23 mouse cellular contexts compared by ENCODE assay signal in genomic region chr2:173535886-173536285, GRCm38 (mm10). TPM values are rescaled to one million over a fixed set of nuclear protein-coding genes. Genes with fewer than 3 reads are reported as not detected.
DNase-seq lines count a peak whose midpoint lies in the region; ATAC-seq and TF ChIP-seq lines count a peak whose summit lies in the region.
"Had no signal": no experiment of that assay in that cellular context is flagged by ENCODE, and none has a peak within 500 bp of the region (broad histone marks: within the 10 kb centered on the region; RNA-seq: fewer than 3 reads in every experiment).

No protein-coding gene starts in this region.

- WGBS in intestine, embryonic 15.5 days: 76% methylated on average over 9 of the region's 9 CpGs
- WGBS in kidney, postnatal 0 days: 54% methylated on average over 9 of the region's 9 CpGs
- 57% methylated on average over 9 of the region's 9 CpGs for WGBS in small intestine, adult 2 months

- H3K4me2 ChIP-seq in intestine, embryonic 15.5 days (replicated peaks): peak overlapping the region; percentile 14; the same call in 1 of the 2 replicates
- peak overlapping the region; percentile 28; the same call in 1 of the 2 replicates for H3K4me2 ChIP-seq in kidney, postnatal 0 days (ENCODE audit: low read length)
- H3K4me2 ChIP-seq: embryonic facial prominence, embryonic 12.5 days; forebrain, embryonic 13.5 days; hindbrain, embryonic 15.5 days had no signal

- no peak overlapping the region for H3K27ac ChIP-seq in intestine, embryonic 15.5 days
- no peak overlapping the region for H3K27ac ChIP-seq in kidney, postnatal 0 days
- H3K27ac ChIP-seq in small intestine, adult 2 months (ENCODE audit: insufficient read depth, low read depth, low read length): peak overlapping the region; percentile 70; the same call in 1 of the 2 replicates
- H3K27ac ChIP-seq: embryonic facial prominence, embryonic 12.5 days; forebrain, embryonic 13.5 days; heart, adult 2 months; hindbrain, embryonic 15.5 days; midbrain, embryonic 10.5 days had no signal

- no peaks in the 10 kb centered on the region for H3K9me3 ChIP-seq in intestine, embryonic 15.5 days
- no peaks in the 10 kb centered on the region for H3K9me3 ChIP-seq in kidney, postnatal 0 days (replicated peaks; ENCODE audit: low read length)
- H3K9me3 ChIP-seq: embryonic facial prominence, embryonic 12.5 days; forebrain, embryonic 13.5 days; hindbrain, embryonic 15.5 days; midbrain, embryonic 10.5 days had no signal

- H3K4me1 ChIP-seq in intestine, embryonic 15.5 days (replicated peaks): peaks cover 5% of the 10 kb centered on the region; the same call in 1 of the 2 replicates
- H3K4me1 ChIP-seq in kidney, postnatal 0 days (replicated peaks; ENCODE audit: insufficient read depth, low read length): no peaks in the 10 kb centered on the region; the same call in 1 of the 2 replicates
- peaks cover 20% of the 10 kb centered on the region for H3K4me1 ChIP-seq in small intestine, adult 2 months (ENCODE audit: control insufficient read depth, insufficient read depth, insufficient read length, low read length)
- H3K4me1 ChIP-seq: forebrain, embryonic 13.5 days; hindbrain, embryonic 15.5 days had no signal

- H3K27me3 ChIP-seq in intestine, embryonic 15.5 days (replicated peaks): no peaks in the 10 kb centered on the region
- H3K27me3 ChIP-seq in kidney, postnatal 0 days (ENCODE audit: insufficient read depth, low read length): no peaks in the 10 kb centered on the region
- no peaks in the 10 kb centered on the region for H3K27me3 ChIP-seq in small intestine, adult 2 months (ENCODE audit: control insufficient read depth, insufficient read depth, low read length)
- H3K27me3 ChIP-seq: embryonic facial prominence, embryonic 12.5 days; forebrain, embryonic 13.5 days; hindbrain, embryonic 15.5 days had no signal

- H3K36me3 ChIP-seq in intestine, embryonic 15.5 days: no peaks in the 10 kb centered on the region
- no peaks in the 10 kb centered on the region for H3K36me3 ChIP-seq in kidney, postnatal 0 days (ENCODE audit: insufficient read depth, low read length)
- no peaks in the 10 kb centered on the region for H3K36me3 ChIP-seq in small intestine, adult 2 months (ENCODE audit: control insufficient read depth, insufficient read depth, low read length)
- H3K36me3 ChIP-seq: embryonic facial prominence, embryonic 12.5 days; hindbrain, embryonic 15.5 days; midbrain, embryonic 10.5 days had no signal

- DNase-seq in kidney, adult 18-20 months: peak; percentile 57
- DNase-seq in kidney, postnatal 0 days (ENCODE audit: low spot score): peak; percentile 47
- DNase-seq in left cerebral cortex, postnatal 25 days (ENCODE audit: low spot score in 2 of 2): no peak
- no peak for DNase-seq in lung, postnatal 36 days
- DNase-seq in B cell, adult 2 months: no peak
- DNase-seq: adrenal gland, adult 2 months; gastrocnemius, postnatal 14 days; heart, adult 2 months; heart, postnatal 36 days; lung, adult 2 months; thymus, postnatal 36 days had no signal

- intact Hi-C loops in left cerebral cortex, postnatal 25 days (cut with DNase I): no loop called here

- no peak overlapping the region for H3K4me3 ChIP-seq in intestine, embryonic 15.5 days (replicated peaks)
- H3K4me3 ChIP-seq in kidney, postnatal 0 days (replicated peaks; ENCODE audit: low read depth, low read length): no peak overlapping the region
- H3K4me3 ChIP-seq in small intestine, adult 2 months (ENCODE audit: low read depth, low read length): peak overlapping the region; percentile 27
- H3K4me3 ChIP-seq: embryonic facial prominence, embryonic 12.5 days; erythroblast, embryonic 14.5 days; forebrain, embryonic 13.5 days; heart, adult 2 months; hindbrain, embryonic 15.5 days; midbrain, embryonic 10.5 days had no signal

- peak; percentile 67 for ATAC-seq in intestine, embryonic 15.5 days
- ATAC-seq in kidney, postnatal 0 days (replicated peaks; ENCODE audit: low FRiP score, low read depth): peak; percentile 34; the same call in 1 of the 2 replicates
- ATAC-seq: forebrain, embryonic 13.5 days had no signal

- TF ChIP-seq POLR2A in small intestine, adult 2 months (IDR thresholded peaks at IDR 0.05; ENCODE audit: low read depth, low read length): 0 out of 2 replicates have a peak, but pooled peaks have one; percentile 22

- H3K9ac ChIP-seq in intestine, embryonic 15.5 days: no peak overlapping the region
- H3K9ac ChIP-seq in kidney, postnatal 0 days (ENCODE audit: low read depth, low read length): no peak overlapping the region
- H3K9ac ChIP-seq: embryonic facial prominence, embryonic 12.5 days; forebrain, embryonic 13.5 days; hindbrain, embryonic 15.5 days had no signal

- no peak for TF ChIP-seq CTCF in kidney, postnatal 0 days (IDR thresholded peaks at IDR 0.05; ENCODE audit: low read depth)
- no peak for TF ChIP-seq CTCF in small intestine, adult 2 months (IDR thresholded peaks at IDR 0.05; ENCODE audit: extremely low read depth, insufficient read length, insufficient replicate concordance, low read depth, low read length)

RNA-seq across cellular contexts. Expression of gene 1700021F07Rik, which starts 13.5 kb away (rescaled TPM):
- not detected in 2 replicates for polyA plus RNA-seq in intestine, embryonic 15.5 days (2015; fragmentation: Nextera tagmentation; extraction: Ambion mirVana)
- not detected in 2 replicates for polyA plus RNA-seq in kidney, postnatal 0 days (2015; fragmentation: Nextera tagmentation; extraction: Ambion mirVana)
- polyA plus RNA-seq in small intestine, adult 2 months (2012; rRNA removed): not detected in 2 replicates
- not detected for total RNA-seq in left cerebral cortex, postnatal 25 days (2021)
- total RNA-seq: adrenal gland, adult 2 months; gastrocnemius, postnatal 14 days; heart, adult 2 months; heart, postnatal 36 days; layer of hippocampus, postnatal 14 days; left cerebral cortex, postnatal 14 days had no signal
- polyA plus RNA-seq: adrenal gland, adult 2 months; cortical plate, adult 2 months; embryonic facial prominence, embryonic 12.5 days; erythroblast, embryonic 14.5 days; forebrain, embryonic 13.5 days; heart, adult 2 months; heart, embryonic 14.5 days; hindbrain, embryonic 15.5 days; limb, embryonic 14.5 days; lung, adult 2 months; midbrain, embryonic 10.5 days had no signal

RNA-seq across cellular contexts. Expression of gene Ankrd60, which starts 42.3 kb away (rescaled TPM):
- not detected in 2 replicates for polyA plus RNA-seq in intestine, embryonic 15.5 days (2015; fragmentation: Nextera tagmentation; extraction: Ambion mirVana)
- not detected in 2 replicates for polyA plus RNA-seq in kidney, postnatal 0 days (2015; fragmentation: Nextera tagmentation; extraction: Ambion mirVana)
- polyA plus RNA-seq in small intestine, adult 2 months (2012; rRNA removed): not detected in 2 replicates
- not detected for total RNA-seq in left cerebral cortex, postnatal 25 days (2021)
- total RNA-seq: adrenal gland, adult 2 months; gastrocnemius, postnatal 14 days; heart, adult 2 months; heart, postnatal 36 days; layer of hippocampus, postnatal 14 days; left cerebral cortex, postnatal 14 days had no signal
- polyA plus RNA-seq: adrenal gland, adult 2 months; cortical plate, adult 2 months; embryonic facial prominence, embryonic 12.5 days; erythroblast, embryonic 14.5 days; forebrain, embryonic 13.5 days; heart, adult 2 months; heart, embryonic 14.5 days; hindbrain, embryonic 15.5 days; limb, embryonic 14.5 days; lung, adult 2 months; midbrain, embryonic 10.5 days had no signal

Comparison
In these comparisons a context has a peak if more than half of its experiments do, and no peak if none do; other contexts are left out.
1. DNase-seq: peak in kidney, adult 18-20 months (single experiment) and kidney, postnatal 0 days (single experiment); none in left cerebral cortex, postnatal 25 days (0 of 2), lung, postnatal 36 days (single experiment) and B cell, adult 2 months (0 of 2).